ENCODE assay signal across 8 mouse cellular contexts in the genomic region with DNA sequence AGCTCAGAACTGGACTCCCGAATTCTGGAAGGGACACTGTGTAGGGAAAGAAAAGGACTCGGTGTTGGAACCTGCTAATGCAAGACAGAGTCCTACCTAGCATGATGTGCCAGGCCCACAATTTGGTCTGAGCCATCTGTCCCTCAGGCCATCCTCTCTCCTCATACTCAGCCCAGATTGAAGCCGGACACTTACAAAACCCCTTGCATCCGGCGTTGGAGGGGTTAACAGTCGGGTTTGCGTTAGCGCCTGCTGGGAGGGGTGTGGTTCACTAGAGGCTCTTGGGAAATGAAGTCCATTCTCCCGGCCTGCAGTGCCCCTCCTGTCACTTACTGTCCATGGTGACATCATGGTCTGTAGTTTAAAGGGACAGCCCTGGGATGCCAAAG. TPM values are rescaled to one million over a fixed set of nuclear protein-coding genes. Genes with fewer than 3 reads are reported as not detected.
DNase-seq lines count a peak whose midpoint lies in the region; ATAC-seq and TF ChIP-seq lines count a peak whose summit lies in the region.

No protein-coding gene starts in this region.

- peak overlapping the region; percentile 95 for H3K4me2 ChIP-seq in lung, postnatal 0 days (replicated peaks; ENCODE audit: low read depth, low read length)

- H3K27ac ChIP-seq in hindbrain, embryonic 10.5 days: peak overlapping the region; percentile 96
- H3K27ac ChIP-seq in lung, postnatal 0 days (ENCODE audit: low read length): peak overlapping the region; percentile 93

- 0% methylated on average over 9 of the region's 9 CpGs for WGBS in hindbrain, embryonic 10.5 days
- WGBS in lung, postnatal 0 days: 1% methylated on average over 9 of the region's 9 CpGs

- peak; percentile 84 for DNase-seq in MEL-GATA-1-ER (ENCODE audit: extremely low read depth, low read depth)
- peak; percentile 98 for DNase-seq in cerebellum, adult 9-10 months
- peak; percentile 93 for DNase-seq in hindbrain, embryonic 10.5 days (ENCODE audit: low spot score)
- peak; percentile 95 for DNase-seq in layer of hippocampus, adult 9-11 months
- DNase-seq in lung, postnatal 0 days (ENCODE audit: low spot score): peak; percentile 98
- DNase-seq in ovary, postnatal 14 days (ENCODE audit: low spot score): peak; percentile 75
- peak; percentile 91 for DNase-seq in thymus, postnatal 14 days

- H3K4me3 ChIP-seq in hindbrain, embryonic 10.5 days: peak overlapping the region; percentile 90
- peak overlapping the region; percentile 73 for H3K4me3 ChIP-seq in lung, postnatal 0 days (ENCODE audit: low read depth, low read length)

- no peaks in the 10 kb centered on the region for H3K27me3 ChIP-seq in hindbrain, embryonic 10.5 days (ENCODE audit: insufficient read depth, poor library complexity, severe bottlenecking)
- no peaks in the 10 kb centered on the region for H3K27me3 ChIP-seq in lung, postnatal 0 days (replicated peaks; ENCODE audit: insufficient read depth, low read length)

- H3K9ac ChIP-seq in lung, postnatal 0 days (replicated peaks; ENCODE audit: low read depth): peak overlapping the region; percentile 57

- peaks cover 26% of the 10 kb centered on the region for H3K36me3 ChIP-seq in hindbrain, embryonic 10.5 days
- peaks cover 4% of the 10 kb centered on the region; the same call in 1 of the 2 replicates for H3K36me3 ChIP-seq in lung, postnatal 0 days (ENCODE audit: insufficient read depth, low read length)

- peaks cover 30% of the 10 kb centered on the region for H3K4me1 ChIP-seq in hindbrain, embryonic 10.5 days (replicated peaks)
- peaks cover 6% of the 10 kb centered on the region; the same call in 1 of the 2 replicates for H3K4me1 ChIP-seq in lung, postnatal 0 days (ENCODE audit: insufficient read depth, low read depth, low read length)

- ATAC-seq in frontal cortex, adult (ENCODE audit: low TSS enrichment): peak; percentile 93
- peak; percentile 95 for ATAC-seq in lung, postnatal 0 days

- peak; percentile 78 for TF ChIP-seq EP300 in lung, postnatal 0 days (IDR thresholded peaks at IDR 0.05)

- no peaks in the 10 kb centered on the region for H3K9me3 ChIP-seq in hindbrain, embryonic 10.5 days
- no peaks in the 10 kb centered on the region for H3K9me3 ChIP-seq in lung, postnatal 0 days (ENCODE audit: low read length)

- no peak; the same call in 1 of the 2 replicates for TF ChIP-seq CTCF in lung, postnatal 0 days (IDR thresholded peaks at IDR 0.05)

RNA-seq across cellular contexts. Expression of a gene that starts 0.4 kb away (rescaled TPM):
- polyA plus RNA-seq in hindbrain, embryonic 10.5 days (2016; fragmentation: Nextera tagmentation; extraction: Ambion mirVana): 37.8 and 53.8 TPM in 2 replicates
- polyA plus RNA-seq in lung, postnatal 0 days (2015; fragmentation: Nextera tagmentation; extraction: Ambion mirVana): 20.2 and 21.6 TPM in 2 replicates

RNA-seq across cellular contexts. Expression of a gene that starts 5.4 kb away (rescaled TPM):
- 10.3 and 14.9 TPM in 2 replicates for polyA plus RNA-seq in hindbrain, embryonic 10.5 days (2016; fragmentation: Nextera tagmentation; extraction: Ambion mirVana)
- 5.1 and 5.9 TPM in 2 replicates for polyA plus RNA-seq in lung, postnatal 0 days (2015; fragmentation: Nextera tagmentation; extraction: Ambion mirVana)

RNA-seq across cellular contexts. Expression of a gene that starts 9.9 kb away (rescaled TPM):
- polyA plus RNA-seq in hindbrain, embryonic 10.5 days (2016; fragmentation: Nextera tagmentation; extraction: Ambion mirVana): 0.57 TPM in 1 of 2 replicates, not detected in the other
- polyA plus RNA-seq in lung, postnatal 0 days (2015; fragmentation: Nextera tagmentation; extraction: Ambion mirVana): 0.49 and 0.55 TPM in 2 replicates

RNA-seq across cellular contexts. Expression of a gene that starts 40.5 kb away (rescaled TPM):
- polyA plus RNA-seq in hindbrain, embryonic 10.5 days (2016; fragmentation: Nextera tagmentation; extraction: Ambion mirVana): 87.8 and 103 TPM in 2 replicates
- polyA plus RNA-seq in lung, postnatal 0 days (2015; fragmentation: Nextera tagmentation; extraction: Ambion mirVana): 115 and 119 TPM in 2 replicates

RNA-seq across cellular contexts. Expression of a gene that starts 51.9 kb away (rescaled TPM):
- polyA plus RNA-seq in hindbrain, embryonic 10.5 days (2016; fragmentation: Nextera tagmentation; extraction: Ambion mirVana): 0.12 TPM in 1 of 2 replicates, not detected in the other
- 0.10 TPM in 1 of 2 replicates, not detected in the other for polyA plus RNA-seq in lung, postnatal 0 days (2015; fragmentation: Nextera tagmentation; extraction: Ambion mirVana)

Comparison
In these comparisons a context has a peak if more than half of its experiments do, and no peak if none do; other contexts are left out.
1. Peak in every context shown above with its lines: DNase-seq, ATAC-seq, H3K4me3 ChIP-seq and H3K27ac ChIP-seq.